In genomic region chr1:154887546-154887945, GRCm38 (mm10) we compare ENCODE assay signal across 29 mouse cellular contexts. TPM values are rescaled to one million over a fixed set of nuclear protein-coding genes. Genes with fewer than 3 reads are reported as not detected.
A peak's percentile ranks its signal among the peaks of the same experiment; 100 is the strongest.
DNase-seq lines count a peak whose midpoint lies in the region; ATAC-seq and TF ChIP-seq lines count a peak whose summit lies in the region.
"Had no signal": no experiment of that assay in that cellular context is flagged by ENCODE, and none has a peak within 500 bp of the region (broad histone marks: within the 10 kb centered on the region; RNA-seq: fewer than 3 reads in every experiment).

No protein-coding gene starts in this region.

- no peak for DNase-seq in forebrain, embryonic 14.5 days (ENCODE audit: low spot score)
- DNase-seq in forebrain, postnatal 0 days: no peak
- DNase-seq in hindbrain, embryonic 14.5 days (ENCODE audit: low spot score): no peak
- DNase-seq in hindbrain, embryonic 11.5 days (ENCODE audit: low spot score): no peak
- DNase-seq: adrenal gland, adult 2 months; adrenal gland, postnatal 36 days; embryo, embryonic 11 days; heart, postnatal 14 days; kidney, adult 2 months; kidney, postnatal 36 days; layer of hippocampus, postnatal 36 days; liver, embryonic 13.5 days; lung, adult 18-20 months; lung, postnatal 4 days; retina, postnatal 1 day; right cerebral cortex, postnatal 25 days; thymus, postnatal 25 days had no signal

- TF ChIP-seq CTCF in forebrain, postnatal 0 days (IDR thresholded peaks at IDR 0.05; ENCODE audit: low read depth): no peak

- H3K4me1 ChIP-seq in forebrain, embryonic 14.5 days (ENCODE audit: control insufficient read depth, insufficient read depth, low read length): peaks cover 35% of the 10 kb centered on the region
- H3K4me1 ChIP-seq in forebrain, postnatal 0 days (ENCODE audit: insufficient read depth): peaks cover 24% of the 10 kb centered on the region
- H3K4me1 ChIP-seq in hindbrain, embryonic 14.5 days (replicated peaks; ENCODE audit: control insufficient read depth, insufficient read depth, low read length): peaks cover 34% of the 10 kb centered on the region
- peaks cover 4% of the 10 kb centered on the region for H3K4me1 ChIP-seq in hindbrain, embryonic 11.5 days (replicated peaks; ENCODE audit: control insufficient read depth, insufficient read depth, low read length)
- peaks cover 46% of the 10 kb centered on the region for H3K4me1 ChIP-seq in midbrain, embryonic 12.5 days
- peaks cover 29% of the 10 kb centered on the region for H3K4me1 ChIP-seq in midbrain, embryonic 16.5 days (ENCODE audit: control insufficient read depth, insufficient read depth, low read length)
- H3K4me1 ChIP-seq: liver, embryonic 13.5 days had no signal

- no peak overlapping the region for H3K9ac ChIP-seq in forebrain, embryonic 14.5 days (ENCODE audit: low read length)
- H3K9ac ChIP-seq in forebrain, postnatal 0 days: no peak overlapping the region
- H3K9ac ChIP-seq in hindbrain, embryonic 14.5 days: no peak overlapping the region
- no peak overlapping the region for H3K9ac ChIP-seq in hindbrain, embryonic 11.5 days (ENCODE audit: low read depth, low read length)
- no peak overlapping the region for H3K9ac ChIP-seq in midbrain, embryonic 12.5 days (replicated peaks)
- H3K9ac ChIP-seq in midbrain, embryonic 16.5 days (ENCODE audit: low read depth, low read length): no peak overlapping the region
- H3K9ac ChIP-seq: embryonic facial prominence, embryonic 12.5 days; intestine, embryonic 15.5 days; limb, embryonic 15.5 days; liver, embryonic 13.5 days; neural tube, embryonic 15.5 days had no signal

- H3K27me3 ChIP-seq in forebrain, embryonic 14.5 days (replicated peaks; ENCODE audit: control insufficient read depth, insufficient read depth, low read length): peaks cover 3% of the 10 kb centered on the region; the same call in 1 of the 2 replicates
- no peaks in the 10 kb centered on the region for H3K27me3 ChIP-seq in forebrain, postnatal 0 days (ENCODE audit: insufficient read depth, low read length)
- H3K27me3 ChIP-seq in hindbrain, embryonic 14.5 days (ENCODE audit: control insufficient read depth, insufficient read depth, low read length): peaks cover 23% of the 10 kb centered on the region
- H3K27me3 ChIP-seq in hindbrain, embryonic 11.5 days (ENCODE audit: control insufficient read depth, insufficient read depth, low read length): peaks cover 11% of the 10 kb centered on the region
- H3K27me3 ChIP-seq in midbrain, embryonic 12.5 days: peaks cover 26% of the 10 kb centered on the region
- peaks cover 2% of the 10 kb centered on the region; the same call in 1 of the 2 replicates for H3K27me3 ChIP-seq in midbrain, embryonic 16.5 days (ENCODE audit: control insufficient read depth, insufficient read depth, low read depth, low read length)
- H3K27me3 ChIP-seq: CH12.LX had no signal

- H3K9me3 ChIP-seq in forebrain, embryonic 14.5 days (replicated peaks; ENCODE audit: control insufficient read depth, low read length): no peaks in the 10 kb centered on the region
- H3K9me3 ChIP-seq in forebrain, postnatal 0 days (ENCODE audit: low read length): no peaks in the 10 kb centered on the region
- H3K9me3 ChIP-seq in hindbrain, embryonic 14.5 days (ENCODE audit: control insufficient read depth, low read length): no peaks in the 10 kb centered on the region
- H3K9me3 ChIP-seq in hindbrain, embryonic 11.5 days (ENCODE audit: control insufficient read depth, low read length): no peaks in the 10 kb centered on the region
- H3K9me3 ChIP-seq in midbrain, embryonic 12.5 days: no peaks in the 10 kb centered on the region
- no peaks in the 10 kb centered on the region for H3K9me3 ChIP-seq in midbrain, embryonic 16.5 days (replicated peaks; ENCODE audit: control insufficient read depth, low read length, poor library complexity, severe bottlenecking)
- H3K9me3 ChIP-seq: embryonic facial prominence, embryonic 12.5 days; intestine, embryonic 15.5 days; limb, embryonic 10.5 days; limb, embryonic 15.5 days; liver, embryonic 13.5 days; neural tube, embryonic 15.5 days had no signal

- ATAC-seq in forebrain, embryonic 14.5 days: no peak
- no peak for ATAC-seq in forebrain, postnatal 0 days
- no peak for ATAC-seq in hindbrain, embryonic 14.5 days (ENCODE audit: low FRiP score)
- ATAC-seq in hindbrain, embryonic 11.5 days (ENCODE audit: low FRiP score): no peak
- ATAC-seq in midbrain, embryonic 12.5 days (ENCODE audit: low FRiP score, low read depth): no peak
- ATAC-seq in midbrain, embryonic 16.5 days: no peak
- ATAC-seq in CD4-positive, CD25-positive, alpha-beta regulatory T cell, adult 4 months: no peak
- ATAC-seq: activated CD4-positive, CD25-positive, alpha-beta regulatory T cell, adult 4 months; intestine, embryonic 15.5 days; lung, postnatal 0 days had no signal

- no peak overlapping the region for H3K4me3 ChIP-seq in forebrain, embryonic 14.5 days (ENCODE audit: low read depth, low read length)
- H3K4me3 ChIP-seq in forebrain, postnatal 0 days (ENCODE audit: low read depth, low read length): no peak overlapping the region
- no peak overlapping the region for H3K4me3 ChIP-seq in hindbrain, embryonic 14.5 days (replicated peaks; ENCODE audit: low read length)
- no peak overlapping the region for H3K4me3 ChIP-seq in hindbrain, embryonic 11.5 days (ENCODE audit: low read depth, low read length)
- no peak overlapping the region for H3K4me3 ChIP-seq in midbrain, embryonic 12.5 days
- no peak overlapping the region for H3K4me3 ChIP-seq in midbrain, embryonic 16.5 days (ENCODE audit: low read depth, low read length)
- H3K4me3 ChIP-seq: embryonic facial prominence, embryonic 12.5 days; intestine, embryonic 15.5 days; limb, embryonic 10.5 days; limb, embryonic 15.5 days; liver, embryonic 13.5 days; megakaryocyte, embryonic 14.5 days; neural tube, embryonic 15.5 days had no signal

- no peaks in the 10 kb centered on the region for H3K36me3 ChIP-seq in forebrain, embryonic 14.5 days (ENCODE audit: control insufficient read depth, insufficient read depth, low read length)
- no peaks in the 10 kb centered on the region for H3K36me3 ChIP-seq in forebrain, postnatal 0 days (ENCODE audit: insufficient read depth)
- H3K36me3 ChIP-seq in hindbrain, embryonic 14.5 days (replicated peaks; ENCODE audit: control insufficient read depth, insufficient read depth): no peaks in the 10 kb centered on the region
- H3K36me3 ChIP-seq in hindbrain, embryonic 11.5 days (ENCODE audit: control insufficient read depth, insufficient read depth, low read length): no peaks in the 10 kb centered on the region
- no peaks in the 10 kb centered on the region for H3K36me3 ChIP-seq in midbrain, embryonic 12.5 days
- no peaks in the 10 kb centered on the region for H3K36me3 ChIP-seq in midbrain, embryonic 16.5 days (ENCODE audit: control insufficient read depth, insufficient read depth, low read length)
- H3K36me3 ChIP-seq: embryonic facial prominence, embryonic 12.5 days; intestine, embryonic 15.5 days; limb, embryonic 10.5 days; limb, embryonic 15.5 days; liver, embryonic 13.5 days; neural tube, embryonic 15.5 days had no signal

- peak overlapping the region; percentile 56; the same call in 1 of the 2 replicates for H3K27ac ChIP-seq in forebrain, embryonic 14.5 days (ENCODE audit: low read depth, low read length)
- no peak overlapping the region for H3K27ac ChIP-seq in forebrain, postnatal 0 days (ENCODE audit: low read depth, low read length)
- 0 out of 2 replicates have a peak overlapping the region, but pooled peaks have one; percentile 6 for H3K27ac ChIP-seq in hindbrain, embryonic 14.5 days
- H3K27ac ChIP-seq in hindbrain, embryonic 11.5 days (ENCODE audit: low read depth, low read length): no peak overlapping the region
- H3K27ac ChIP-seq in midbrain, embryonic 12.5 days (replicated peaks): 0 out of 2 replicates have a peak overlapping the region, but pooled peaks have one; percentile 49
- H3K27ac ChIP-seq in midbrain, embryonic 16.5 days (ENCODE audit: low read length): peak overlapping the region; percentile 75
- H3K27ac ChIP-seq: embryonic facial prominence, embryonic 12.5 days; intestine, embryonic 15.5 days; limb, embryonic 10.5 days; limb, embryonic 15.5 days; liver, embryonic 13.5 days had no signal

- WGBS in forebrain, embryonic 14.5 days: 69% methylated on average over 3 of the region's 3 CpGs
- WGBS in forebrain, postnatal 0 days: 69% methylated on average over 3 of the region's 3 CpGs
- WGBS in hindbrain, embryonic 14.5 days: 72% methylated on average over 3 of the region's 3 CpGs
- 75% methylated on average over 3 of the region's 3 CpGs for WGBS in hindbrain, embryonic 11.5 days
- WGBS in midbrain, embryonic 12.5 days: 74% methylated on average over 3 of the region's 3 CpGs
- WGBS in midbrain, embryonic 16.5 days: 66% methylated on average over 3 of the region's 3 CpGs

- no peak overlapping the region for H3K4me2 ChIP-seq in forebrain, embryonic 14.5 days (ENCODE audit: low read length)
- no peak overlapping the region for H3K4me2 ChIP-seq in forebrain, postnatal 0 days (ENCODE audit: low read depth)
- H3K4me2 ChIP-seq in hindbrain, embryonic 14.5 days (replicated peaks): no peak overlapping the region
- H3K4me2 ChIP-seq in hindbrain, embryonic 11.5 days (replicated peaks; ENCODE audit: low read depth, low read length): no peak overlapping the region
- H3K4me2 ChIP-seq in midbrain, embryonic 12.5 days (replicated peaks): no peak overlapping the region
- no peak overlapping the region for H3K4me2 ChIP-seq in midbrain, embryonic 16.5 days (ENCODE audit: low read length)
- H3K4me2 ChIP-seq: embryonic facial prominence, embryonic 12.5 days; intestine, embryonic 15.5 days; limb, embryonic 15.5 days; liver, embryonic 13.5 days; neural tube, embryonic 15.5 days had no signal

RNA-seq across cellular contexts. Expression of gene Cacna1e, which starts 3.2 kb away (rescaled TPM):
- 6.7 and 13.9 TPM in 2 replicates for polyA plus RNA-seq in forebrain, embryonic 14.5 days (2014; fragmentation: Nextera tagmentation; extraction: Ambion mirVana)
- 52.2 and 74.0 TPM in 2 replicates for total RNA-seq in forebrain, postnatal 0 days (2014; rRNA removed)
- polyA plus RNA-seq in forebrain, postnatal 0 days (2015; fragmentation: Nextera tagmentation; extraction: Ambion mirVana): 3.5 and 7.2 TPM in 2 replicates
- 17.7 and 17.8 TPM in 2 replicates for polyA plus RNA-seq in hindbrain, embryonic 14.5 days (2014; fragmentation: Nextera tagmentation; extraction: Ambion mirVana)
- polyA plus RNA-seq in hindbrain, embryonic 11.5 days (2014; fragmentation: Nextera tagmentation; extraction: Ambion mirVana): 2.0 and 3.9 TPM in 2 replicates
- polyA plus RNA-seq in midbrain, embryonic 12.5 days (2016; fragmentation: Nextera tagmentation; extraction: Ambion mirVana): 3.0 and 3.7 TPM in 2 replicates
- 18.2 and 20.9 TPM in 2 replicates for polyA plus RNA-seq in midbrain, embryonic 16.5 days (2015; fragmentation: Nextera tagmentation; extraction: Ambion mirVana)
- polyA plus RNA-seq in CD4-positive, CD25-positive, alpha-beta regulatory T cell, adult 4 months (2017; shearing (Covaris generic)): under 1 TPM; 0.15 to 0.27 TPM

Comparison
In these comparisons a context has a peak if more than half of its experiments do, and no peak if none do; other contexts are left out.
1. H3K27ac ChIP-seq: peak in forebrain, embryonic 14.5 days (single experiment), hindbrain, embryonic 14.5 days (single experiment), midbrain, embryonic 12.5 days (single experiment) and midbrain, embryonic 16.5 days (single experiment); none in forebrain, postnatal 0 days (single experiment) and hindbrain, embryonic 11.5 days (single experiment).